In the genomic region with DNA sequence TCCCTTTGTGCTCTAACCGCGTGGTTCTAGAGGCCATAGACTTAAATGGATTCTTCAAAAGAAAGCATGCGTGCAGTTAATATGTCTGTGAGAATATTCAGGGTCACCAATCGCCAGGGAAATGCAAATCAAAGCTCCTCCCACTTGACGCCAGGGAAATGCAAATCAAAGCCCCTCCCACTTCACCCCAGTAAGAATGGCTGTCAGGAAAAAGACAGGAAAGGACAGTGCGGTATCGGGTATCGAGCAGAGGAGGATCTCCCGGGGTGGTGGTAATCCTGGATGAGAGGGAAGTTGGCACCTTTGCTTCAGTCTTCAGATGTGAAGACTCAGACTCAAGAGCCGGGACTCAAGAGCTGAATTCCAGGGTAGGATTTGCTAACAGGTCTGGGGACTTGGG, we compare ENCODE assay signal across 11 mouse cellular contexts. TPM values are rescaled to one million over a fixed set of nuclear protein-coding genes. Genes with fewer than 3 reads are reported as not detected.
DNase-seq lines count a peak whose midpoint lies in the region; ATAC-seq and TF ChIP-seq lines count a peak whose summit lies in the region.
"Had no signal": no experiment of that assay in that cellular context is flagged by ENCODE, and none has a peak within 500 bp of the region (broad histone marks: within the 10 kb centered on the region; RNA-seq: fewer than 3 reads in every experiment).

No protein-coding gene starts in this region.

- 13% methylated on average over 10 of the region's 10 CpGs for WGBS in kidney, embryonic 16.5 days
- 13% methylated on average over 10 of the region's 10 CpGs for WGBS in forebrain, embryonic 15.5 days
- WGBS in liver, embryonic 12.5 days (ENCODE audit: insufficient replicate concordance): 10% methylated on average over 10 of the region's 10 CpGs
- WGBS in small intestine, adult 2 months: 32% methylated on average over 10 of the region's 10 CpGs

- ATAC-seq in kidney, embryonic 16.5 days (ENCODE audit: low FRiP score, low TSS enrichment): no peak
- ATAC-seq in forebrain, embryonic 15.5 days (replicated peaks): no peak
- no peak for ATAC-seq in liver, embryonic 12.5 days

- DNase-seq in kidney, postnatal 10 days: no peak
- no peak for DNase-seq in layer of hippocampus, postnatal 10 days (ENCODE audit: low spot score in 2 of 2)
- no peak for DNase-seq in Muller cell, postnatal 12 days (ENCODE audit: inconsistent ontology term)
- no peak for DNase-seq in ovary, postnatal 14 days (ENCODE audit: low spot score)
- DNase-seq: cerebellum, adult 18-20 months had no signal

- H3K4me1 ChIP-seq in kidney, embryonic 16.5 days (ENCODE audit: insufficient read depth, low read length): peaks cover 9% of the 10 kb centered on the region
- peaks cover 5% of the 10 kb centered on the region for H3K4me1 ChIP-seq in forebrain, embryonic 15.5 days
- H3K4me1 ChIP-seq in liver, embryonic 12.5 days: peaks cover 38% of the 10 kb centered on the region
- H3K4me1 ChIP-seq in small intestine, adult 2 months (ENCODE audit: control insufficient read depth, insufficient read depth, insufficient read length, low read length): peaks cover 12% of the 10 kb centered on the region; the same call in 1 of the 2 replicates

- H3K9ac ChIP-seq in kidney, embryonic 16.5 days (replicated peaks; ENCODE audit: low read length): no peak overlapping the region
- H3K9ac ChIP-seq in forebrain, embryonic 15.5 days (replicated peaks): no peak overlapping the region
- peak overlapping the region; percentile 58 for H3K9ac ChIP-seq in liver, embryonic 12.5 days

- TF ChIP-seq POLR2A in small intestine, adult 2 months (IDR thresholded peaks at IDR 0.05; ENCODE audit: low read depth, low read length): peak; percentile 21; the same call in 1 of the 2 replicates

- 0 out of 2 replicates have a peak, but pooled peaks cover 5% of the 10 kb centered on the region for H3K9me3 ChIP-seq in kidney, embryonic 16.5 days (ENCODE audit: low read length)
- no peaks in the 10 kb centered on the region for H3K9me3 ChIP-seq in forebrain, embryonic 15.5 days
- H3K9me3 ChIP-seq in liver, embryonic 12.5 days (replicated peaks): peaks cover 4% of the 10 kb centered on the region
- H3K9me3 ChIP-seq: G1E had no signal

- TF ChIP-seq CTCF in small intestine, adult 2 months (IDR thresholded peaks at IDR 0.05; ENCODE audit: extremely low read depth, insufficient read length, insufficient replicate concordance, low read depth, low read length): no peak

- no peak overlapping the region for H3K27ac ChIP-seq in kidney, embryonic 16.5 days (ENCODE audit: low read length)
- H3K27ac ChIP-seq in forebrain, embryonic 15.5 days (replicated peaks): no peak overlapping the region
- peak overlapping the region; percentile 74 for H3K27ac ChIP-seq in liver, embryonic 12.5 days
- peak overlapping the region; percentile 71 for H3K27ac ChIP-seq in small intestine, adult 2 months (ENCODE audit: insufficient read depth, low read depth, low read length)

- H3K36me3 ChIP-seq in kidney, embryonic 16.5 days (ENCODE audit: insufficient read depth, low read length): no peaks in the 10 kb centered on the region
- no peaks in the 10 kb centered on the region for H3K36me3 ChIP-seq in forebrain, embryonic 15.5 days
- no peaks in the 10 kb centered on the region for H3K36me3 ChIP-seq in liver, embryonic 12.5 days
- H3K36me3 ChIP-seq in small intestine, adult 2 months (ENCODE audit: control insufficient read depth, insufficient read depth, low read length): no peaks in the 10 kb centered on the region
- H3K36me3 ChIP-seq: G1E had no signal

- peak overlapping the region; percentile 44 for H3K4me2 ChIP-seq in kidney, embryonic 16.5 days (replicated peaks; ENCODE audit: low read depth, low read length)
- H3K4me2 ChIP-seq in forebrain, embryonic 15.5 days (replicated peaks): peak overlapping the region; percentile 24
- H3K4me2 ChIP-seq in liver, embryonic 12.5 days: peak overlapping the region; percentile 63

- peak overlapping the region; percentile 14; the same call in 1 of the 2 replicates for H3K4me3 ChIP-seq in kidney, embryonic 16.5 days (ENCODE audit: low read length)
- no peak overlapping the region for H3K4me3 ChIP-seq in forebrain, embryonic 15.5 days
- H3K4me3 ChIP-seq in liver, embryonic 12.5 days: peak overlapping the region; percentile 48
- H3K4me3 ChIP-seq in small intestine, adult 2 months (ENCODE audit: low read depth, low read length): peak overlapping the region; percentile 62
- H3K4me3 ChIP-seq: myocyte had no signal

- no peaks in the 10 kb centered on the region for H3K27me3 ChIP-seq in kidney, embryonic 16.5 days (ENCODE audit: insufficient read depth, low read length)
- H3K27me3 ChIP-seq in forebrain, embryonic 15.5 days: no peaks in the 10 kb centered on the region
- H3K27me3 ChIP-seq in liver, embryonic 12.5 days (replicated peaks): no peaks in the 10 kb centered on the region
- no peaks in the 10 kb centered on the region for H3K27me3 ChIP-seq in small intestine, adult 2 months (ENCODE audit: control insufficient read depth, insufficient read depth, low read length)

RNA-seq across cellular contexts. Expression of a gene that starts 4.3 kb away (rescaled TPM):
- polyA plus RNA-seq in kidney, embryonic 16.5 days (2015; fragmentation: Nextera tagmentation; extraction: Ambion mirVana): 102 and 107 TPM in 2 replicates
- 77.5 and 80.5 TPM in 2 replicates for polyA plus RNA-seq in forebrain, embryonic 15.5 days (2015; fragmentation: Nextera tagmentation; extraction: Ambion mirVana)
- polyA plus RNA-seq in liver, embryonic 12.5 days (2016; fragmentation: Nextera tagmentation; extraction: Ambion mirVana): 102 and 106 TPM in 2 replicates
- 30.3 and 51.1 TPM in 2 replicates for polyA plus RNA-seq in small intestine, adult 2 months (2012; rRNA removed)
- total RNA-seq in layer of hippocampus, postnatal 10 days (2021): 100 to 1,000 TPM in 1 of 2 experiments, 10 to 100 TPM in 1; 98.2 to 105 TPM

Comparison
In these comparisons a context has a peak if more than half of its experiments do, and no peak if none do; other contexts are left out.
1. H3K27ac ChIP-seq: peak in liver, embryonic 12.5 days (single experiment) and small intestine, adult 2 months (single experiment); none in kidney, embryonic 16.5 days (single experiment) and forebrain, embryonic 15.5 days (single experiment).
2. Peak in every context shown above with its lines, with median percentiles within 50 percentile points of each other: H3K4me2 ChIP-seq.